ENCODE assay signal across 24 mouse cellular contexts in genomic region chr11:80854908-80855307, GRCm38 (mm10). TPM values are rescaled to one million over a fixed set of nuclear protein-coding genes. Genes with fewer than 3 reads are reported as not detected.
DNase-seq lines count a peak whose midpoint lies in the region; ATAC-seq and TF ChIP-seq lines count a peak whose summit lies in the region.
"Had no signal": no experiment of that assay in that cellular context is flagged by ENCODE, and none has a peak within 500 bp of the region (broad histone marks: within the 10 kb centered on the region; RNA-seq: fewer than 3 reads in every experiment).

No protein-coding gene starts in this region.

- in situ Hi-C loops in CH12.LX (cut with MboI; ENCODE audit: low pct_ligation_motif_present, low pct_unique_long_range_greater_than_20kb, low sequenced_read_pairs) = no loop called here

- peak; percentile 86 for ATAC-seq in liver, postnatal 0 days
- ATAC-seq: forebrain, embryonic 14.5 days; midbrain, embryonic 16.5 days had no signal

- peak overlapping the region; percentile 80; the same call in 1 of the 2 replicates for H3K4me2 ChIP-seq in CH12.LX (ENCODE audit: insufficient read depth, low read depth, poor library complexity, severe bottlenecking)
- peak overlapping the region; percentile 55 for H3K4me2 ChIP-seq in liver, postnatal 0 days (ENCODE audit: low read depth, low read length)
- H3K4me2 ChIP-seq: hindbrain, embryonic 13.5 days; lung, embryonic 15.5 days had no signal

- dilution Hi-C loops in CH12.LX (cut with MboI; ENCODE audit: extremely low pct_ligation_motif_present, extremely low pct_unique_long_range_greater_than_20kb, low sequenced_read_pairs) = no loop called here

- H3K36me3 ChIP-seq in CH12.LX (replicated peaks in 1 of 2; ENCODE audit: control insufficient read depth in 1 of 2, insufficient read depth in 1 of 2, low read length in 1 of 2) (no peaks in the 10 kb centered on the region), MEL (ENCODE audit: control insufficient read depth in 1 of 2, insufficient read depth in 2 of 2, low read length in 2 of 2) (peaks cover 0 to 9% of the 10 kb centered on the region in 2 experiments; a peak in 2 of 4 replicates)
- no peaks in the 10 kb centered on the region for H3K36me3 ChIP-seq in liver, postnatal 0 days (replicated peaks; ENCODE audit: insufficient read depth, low read length)
- H3K36me3 ChIP-seq: G1E; hindbrain, embryonic 13.5 days; lung, embryonic 15.5 days had no signal

- TF ChIP-seq CTCF in CH12.LX (conservative IDR thresholded peaks at IDR 0.05 in 1 of 2, IDR thresholded peaks at IDR 0.05 in 1 of 2; ENCODE audit: low read depth in 2 of 2, low read length in 2 of 2) (no peak), MEL (IDR thresholded peaks at IDR 0.05 in 2 of 3, conservative IDR thresholded peaks at IDR 0.05 in 1 of 3; ENCODE audit: control insufficient read depth in 1 of 3, insufficient read depth in 1 of 3, low read depth in 2 of 3, low read length in 3 of 3, poor library complexity in 1 of 3, severe bottlenecking in 1 of 3) (no peak)
- no peak for TF ChIP-seq CTCF in liver, postnatal 0 days (IDR thresholded peaks at IDR 0.05; ENCODE audit: low read depth)
- no peak for TF ChIP-seq CTCF in cerebellum, adult 2 months (IDR thresholded peaks at IDR 0.05; ENCODE audit: borderline replicate concordance, insufficient read depth, low read depth, low read length)

- TF ChIP-seq RAD21 in CH12.LX (IDR thresholded peaks at IDR 0.05; ENCODE audit: low read depth, low read length) (no peak), MEL (IDR thresholded peaks at IDR 0.05; ENCODE audit: low read depth, low read length) (no peak)

- H3K9ac ChIP-seq in CH12.LX (ENCODE audit: insufficient read depth, low read depth) = no peak overlapping the region
- peak overlapping the region; percentile 20 for H3K9ac ChIP-seq in MEL (ENCODE audit: control insufficient read depth, low read depth, low read length, poor library complexity, severe bottlenecking)
- H3K9ac ChIP-seq in liver, postnatal 0 days (replicated peaks) = no peak overlapping the region
- H3K9ac ChIP-seq: hindbrain, embryonic 13.5 days; lung, embryonic 15.5 days had no signal

- TF ChIP-seq POLR2A in CH12.LX (IDR thresholded peaks at IDR 0.05; ENCODE audit: low read depth, low read length) (no peak), MEL (IDR thresholded peaks at IDR 0.05; ENCODE audit: control insufficient read depth in 1 of 2, insufficient read depth in 1 of 2, low read depth in 1 of 2, low read length in 2 of 2, poor library complexity in 1 of 2) (no peak)
- no peak for TF ChIP-seq POLR2A in cerebellum, adult 2 months (IDR thresholded peaks at IDR 0.05; ENCODE audit: borderline replicate concordance, insufficient read depth, low read length)

- TF ChIP-seq EP300 in CH12.LX (IDR thresholded peaks at IDR 0.05; ENCODE audit: low read length) (no peak), MEL (IDR thresholded peaks at IDR 0.05; ENCODE audit: low read depth in 1 of 2, low read length in 2 of 2) (peak in 1 of 2 experiments; percentile 38; a peak in 1 of 4 replicates)
- no peak for TF ChIP-seq EP300 in liver, postnatal 0 days (IDR thresholded peaks at IDR 0.05; ENCODE audit: low read depth)

- H3K79me2 ChIP-seq in CH12.LX (replicated peaks; ENCODE audit: control insufficient read depth, extremely low read depth, insufficient read depth, poor library complexity, severe bottlenecking) (no peaks in the 10 kb centered on the region), MEL (ENCODE audit: control insufficient read depth, insufficient read depth, low read length, poor library complexity) (no peaks in the 10 kb centered on the region)

- H3K4me3 ChIP-seq in CH12.LX (replicated peaks in 1 of 3; ENCODE audit: low read depth in 2 of 3, low read length in 2 of 3, poor library complexity in 1 of 3) = no peak overlapping the region
- H3K4me3 ChIP-seq in MEL (ENCODE audit: control insufficient read depth in 1 of 2, insufficient read depth in 1 of 2, low read depth in 2 of 2, low read length in 2 of 2) = peak overlapping the region; percentile 42 to 61
- H3K4me3 ChIP-seq in liver, postnatal 0 days (ENCODE audit: low read depth, low read length) = 0 out of 2 replicates have a peak overlapping the region, but pooled peaks have one; percentile 6
- no peak overlapping the region for H3K4me3 ChIP-seq in cerebellum, adult 2 months (replicated peaks; ENCODE audit: insufficient read depth, low read depth, low read length)
- H3K4me3 ChIP-seq: hindbrain, embryonic 13.5 days; lung, embryonic 15.5 days; megakaryocyte, embryonic 14.5 days had no signal

- DNase-seq in CH12.LX (ENCODE audit: extremely low read depth) (no peak), MEL (ENCODE audit: low read depth, low spot score) (peak; percentile 87)
- peak; percentile 44 for DNase-seq in large intestine, adult 2 months (ENCODE audit: low read depth, low spot score)
- DNase-seq in liver, postnatal 0 days = peak; percentile 45
- no peak for DNase-seq in frontal cortex, postnatal 36 days (ENCODE audit: low spot score in 2 of 2)
- DNase-seq in left cerebral cortex, adult 18-20 months (ENCODE audit: low spot score in 2 of 2) = no peak
- no peak for DNase-seq in cerebellum, adult 2 months
- DNase-seq: adrenal gland, postnatal 10 days; cerebellum, adult 9-11 months; heart, postnatal 10 days; right cerebral cortex, adult 18-20 months; thymus, postnatal 36 days had no signal

- H3K27me3 ChIP-seq in CH12.LX (replicated peaks) (peaks cover 86% of the 10 kb centered on the region), MEL (ENCODE audit: control insufficient read depth in 1 of 2, insufficient read depth in 2 of 2, low read length in 2 of 2) (peaks cover 0 to 4% of the 10 kb centered on the region in 2 experiments; a peak in 1 of 4 replicates)
- H3K27me3 ChIP-seq in liver, postnatal 0 days (ENCODE audit: insufficient read depth, low read length) = no peaks in the 10 kb centered on the region
- no peaks in the 10 kb centered on the region; the same call in 1 of the 2 replicates for H3K27me3 ChIP-seq in cerebellum, adult 2 months (ENCODE audit: control insufficient read depth, insufficient read depth, low read length)
- H3K27me3 ChIP-seq: hindbrain, embryonic 13.5 days; megakaryocyte, embryonic 14.5 days had no signal

- no peaks in the 10 kb centered on the region for H3K4me1 ChIP-seq in CH12.LX (ENCODE audit: control insufficient read depth in 1 of 2, insufficient read depth in 2 of 2)
- peaks cover 6 to 13% of the 10 kb centered on the region in 2 experiments for H3K4me1 ChIP-seq in MEL (ENCODE audit: control insufficient read depth in 1 of 2, insufficient read depth in 2 of 2, low read length in 2 of 2)
- peaks cover 14% of the 10 kb centered on the region for H3K4me1 ChIP-seq in liver, postnatal 0 days (ENCODE audit: insufficient read depth)
- H3K4me1 ChIP-seq in cerebellum, adult 2 months (ENCODE audit: control insufficient read depth, insufficient read depth, low read length) = no peaks in the 10 kb centered on the region
- H3K4me1 ChIP-seq: megakaryocyte, embryonic 14.5 days had no signal

- WGBS in large intestine, adult 2 months = 14% methylated on average over 7 of the region's 7 CpGs
- 34% methylated on average over 7 of the region's 7 CpGs for WGBS in liver, postnatal 0 days (ENCODE audit: insufficient replicate concordance)
- 74% methylated on average over 7 of the region's 7 CpGs for WGBS in cerebellum, adult 2 months

- no peaks in the 10 kb centered on the region for H3K9me3 ChIP-seq in CH12.LX (replicated peaks; ENCODE audit: low read length)
- no peaks in the 10 kb centered on the region for H3K9me3 ChIP-seq in MEL (replicated peaks; ENCODE audit: insufficient read depth, low read length)
- H3K9me3 ChIP-seq in liver, postnatal 0 days (ENCODE audit: low read length) = no peaks in the 10 kb centered on the region
- H3K9me3 ChIP-seq: hindbrain, embryonic 13.5 days; lung, embryonic 15.5 days; megakaryocyte, embryonic 14.5 days had no signal

- H3K27ac ChIP-seq in CH12.LX (ENCODE audit: insufficient read depth, low read depth) = no peak overlapping the region
- H3K27ac ChIP-seq in MEL (ENCODE audit: control insufficient read depth, low read depth, low read length) = 0 out of 2 replicates have a peak overlapping the region, but pooled peaks have one; percentile 3
- 0 out of 2 replicates have a peak overlapping the region, but pooled peaks have one; percentile 7 for H3K27ac ChIP-seq in liver, postnatal 0 days (ENCODE audit: low read depth)
- H3K27ac ChIP-seq in cerebellum, adult 2 months (ENCODE audit: insufficient read depth, low read length) = no peak overlapping the region
- H3K27ac ChIP-seq: hindbrain, embryonic 13.5 days; kidney, postnatal 0 days; lung, embryonic 15.5 days had no signal

TF ChIP-seq in CH12.LX, 34 proteins besides CTCF, POLR2A, EP300 and RAD21 (continues in another document):
- TF ChIP-seq BHLHE40 (IDR thresholded peaks at IDR 0.05; ENCODE audit: low read depth, low read length) = no peak
- TF ChIP-seq PAX5 (IDR thresholded peaks at IDR 0.05; ENCODE audit: low read length) = no peak
- TF ChIP-seq NRF1 (IDR thresholded peaks at IDR 0.05; ENCODE audit: low read depth, low read length) = peak; percentile 75

TF ChIP-seq in MEL, 35 proteins besides CTCF, POLR2A, EP300 and RAD21 (continues in another document):
- no peak for TF ChIP-seq JUND (IDR thresholded peaks at IDR 0.05; ENCODE audit: low read depth, low read length)
- no peak for TF ChIP-seq ELF1 (IDR thresholded peaks at IDR 0.05; ENCODE audit: low read depth, low read length)
- TF ChIP-seq POLR2AphosphoS2 (IDR thresholded peaks at IDR 0.05; ENCODE audit: low read length) = no peak
- no peak for TF ChIP-seq SIN3A (IDR thresholded peaks at IDR 0.05; ENCODE audit: low read length)

RNA-seq across cellular contexts. Expression of gene Spaca3, which starts 3.3 kb away (rescaled TPM):
- total RNA-seq in CH12.LX (2012; rRNA removed) (not detected in 2 replicates), CH12.LX (2014; rRNA removed) (not detected in 2 replicates), MEL (2012; rRNA removed) (not detected in 2 replicates)
- polyA plus RNA-seq in CH12.LX (2012; ENCODE audit: insufficient read length, low read depth) (not detected in 2 replicates), MEL (2012; ENCODE audit: insufficient read depth in 1 of 2, insufficient read length in 2 of 2, low read depth in 1 of 2, low replicate concordance in 2 of 2, missing spikeins in 1 of 2) (not detected)
- not detected in 2 replicates for polyA plus RNA-seq in large intestine, adult 2 months (2012; rRNA removed)
- not detected in 2 replicates for polyA plus RNA-seq in liver, postnatal 0 days (2015; fragmentation: Nextera tagmentation; extraction: Ambion mirVana)
- not detected for total RNA-seq in left cerebral cortex, adult 18-20 months (2021)
- not detected in 2 replicates for polyA plus RNA-seq in cerebellum, adult 2 months (2012; rRNA removed)
- total RNA-seq: adrenal gland, postnatal 10 days; G1E; heart, postnatal 10 days; left cerebral cortex, adult 8-10 months had no signal
- polyA plus RNA-seq: brain, embryonic 14.5 days; forebrain, embryonic 14.5 days; G1E; hindbrain, embryonic 13.5 days; intestine, embryonic 14.5 days; kidney, postnatal 0 days; limb, embryonic 11.5 days; lung, embryonic 15.5 days; midbrain, embryonic 16.5 days; stomach, embryonic 16.5 days had no signal

RNA-seq across cellular contexts. Expression of gene Tmem98, which starts 44.9 kb away (rescaled TPM):
- 9.1 and 12.7 TPM in 2 replicates for total RNA-seq in CH12.LX (2012; rRNA removed)
- total RNA-seq in CH12.LX (2014; rRNA removed) = 21.3 and 23.6 TPM in 2 replicates
- 15.6 and 18.4 TPM in 2 replicates for polyA plus RNA-seq in CH12.LX (2012; ENCODE audit: insufficient read length, low read depth)
- 21.5 and 23.3 TPM in 2 replicates for total RNA-seq in MEL (2012; rRNA removed)
- 10 to 100 TPM in 1 of 2 experiments, not detected in 1; 33.5 TPM for polyA plus RNA-seq in MEL (2012; ENCODE audit: insufficient read depth in 1 of 2, insufficient read length in 2 of 2, low read depth in 1 of 2, low replicate concordance in 2 of 2, missing spikeins in 1 of 2)
- polyA plus RNA-seq in large intestine, adult 2 months (2012; rRNA removed) = 159 and 218 TPM in 2 replicates
- polyA plus RNA-seq in liver, postnatal 0 days (2015; fragmentation: Nextera tagmentation; extraction: Ambion mirVana) = 19.7 and 21.5 TPM in 2 replicates
- 1 to 10 TPM; 6.3 to 7.5 TPM for total RNA-seq in left cerebral cortex, adult 18-20 months (2021)
- 27.8 and 34.0 TPM in 2 replicates for polyA plus RNA-seq in cerebellum, adult 2 months (2012; rRNA removed)
- total RNA-seq: G1E had no signal
- polyA plus RNA-seq: G1E had no signal

Comparison
In these comparisons a context has a peak if more than half of its experiments do, and no peak if none do; other contexts are left out.
1. DNase-seq: peak in MEL (single experiment), large intestine, adult 2 months (single experiment) and liver, postnatal 0 days (single experiment); none in CH12.LX (single experiment), frontal cortex, postnatal 36 days (0 of 2), left cerebral cortex, adult 18-20 months (0 of 2) and cerebellum, adult 2 months (0 of 2).
2. H3K27ac ChIP-seq: peak in MEL (single experiment) and liver, postnatal 0 days (single experiment); none in CH12.LX (single experiment) and cerebellum, adult 2 months (single experiment).
3. H3K4me3 ChIP-seq: peak in MEL (2 of 2) and liver, postnatal 0 days (single experiment); none in CH12.LX (0 of 3) and cerebellum, adult 2 months (single experiment).
4. Of the 35 proteins assayed by ChIP-seq in both MEL and CH12.LX: peak only in MEL: RCOR1; only in CH12.LX: none; in both: NRF1; in neither: 32; mixed calls (peak in some experiments, not most) for 1.